Comparison of ENCODE assay signal across 11 mouse cellular contexts in genomic region chr13:111334258-111335052, GRCm38 (mm10).
A peak's percentile ranks its signal among the peaks of the same experiment; 100 is the strongest.
DNase-seq lines count a peak whose midpoint lies in the region; ATAC-seq and TF ChIP-seq lines count a peak whose summit lies in the region.
"Had no signal": no experiment of that assay in that cellular context is flagged by ENCODE, and none has a peak within 500 bp of the region (broad histone marks: within the 10 kb centered on the region; RNA-seq: fewer than 3 reads in every experiment).

No protein-coding gene starts in this region.

- TF ChIP-seq CTCF in forebrain, postnatal 0 days (IDR thresholded peaks at IDR 0.05; ENCODE audit: low read depth): no peak

- H3K4me2 ChIP-seq in forebrain, postnatal 0 days (ENCODE audit: low read depth): no peak overlapping the region
- no peak overlapping the region for H3K4me2 ChIP-seq in forebrain, embryonic 12.5 days
- no peak overlapping the region for H3K4me2 ChIP-seq in kidney, embryonic 14.5 days (replicated peaks; ENCODE audit: low read depth, low read length)
- H3K4me2 ChIP-seq in neural tube, embryonic 11.5 days (ENCODE audit: low read depth): no peak overlapping the region
- H3K4me2 ChIP-seq in stomach, embryonic 16.5 days (ENCODE audit: low read depth, low read length): no peak overlapping the region
- H3K4me2 ChIP-seq: hindbrain, embryonic 15.5 days had no signal

- no peak overlapping the region for H3K27ac ChIP-seq in forebrain, postnatal 0 days (ENCODE audit: low read depth, low read length)
- H3K27ac ChIP-seq in forebrain, embryonic 12.5 days: no peak overlapping the region
- H3K27ac ChIP-seq in kidney, embryonic 14.5 days (ENCODE audit: low read depth, low read length): no peak overlapping the region
- no peak overlapping the region for H3K27ac ChIP-seq in neural tube, embryonic 11.5 days (ENCODE audit: low read depth, low read length)
- peak overlapping the region; percentile 44; the same call in 1 of the 2 replicates for H3K27ac ChIP-seq in stomach, embryonic 16.5 days (ENCODE audit: low read length)
- H3K27ac ChIP-seq: hindbrain, embryonic 15.5 days had no signal

- H3K9ac ChIP-seq in forebrain, postnatal 0 days: no peak overlapping the region
- H3K9ac ChIP-seq in forebrain, embryonic 12.5 days: no peak overlapping the region
- no peak overlapping the region for H3K9ac ChIP-seq in kidney, embryonic 14.5 days (ENCODE audit: low read depth, low read length)
- no peak overlapping the region for H3K9ac ChIP-seq in neural tube, embryonic 11.5 days (ENCODE audit: low read length)
- no peak overlapping the region for H3K9ac ChIP-seq in stomach, embryonic 16.5 days (ENCODE audit: low read length)
- H3K9ac ChIP-seq: hindbrain, embryonic 15.5 days had no signal

- H3K36me3 ChIP-seq in forebrain, postnatal 0 days (ENCODE audit: insufficient read depth): no peaks in the 10 kb centered on the region
- H3K36me3 ChIP-seq in forebrain, embryonic 12.5 days (replicated peaks): no peaks in the 10 kb centered on the region
- H3K36me3 ChIP-seq in kidney, embryonic 14.5 days (ENCODE audit: control insufficient read depth, insufficient read depth, low read length): no peaks in the 10 kb centered on the region
- H3K36me3 ChIP-seq in neural tube, embryonic 11.5 days (ENCODE audit: control insufficient read depth, insufficient read depth, low read length): no peaks in the 10 kb centered on the region
- H3K36me3 ChIP-seq in stomach, embryonic 16.5 days (ENCODE audit: control insufficient read depth, insufficient read depth, low read length): no peaks in the 10 kb centered on the region
- H3K36me3 ChIP-seq: hindbrain, embryonic 15.5 days had no signal

- no peak overlapping the region for H3K4me3 ChIP-seq in forebrain, postnatal 0 days (ENCODE audit: low read depth, low read length)
- no peak overlapping the region for H3K4me3 ChIP-seq in forebrain, embryonic 12.5 days (replicated peaks)
- no peak overlapping the region for H3K4me3 ChIP-seq in kidney, embryonic 14.5 days (ENCODE audit: low read length)
- H3K4me3 ChIP-seq in neural tube, embryonic 11.5 days (ENCODE audit: low read depth, low read length): no peak overlapping the region
- no peak overlapping the region for H3K4me3 ChIP-seq in stomach, embryonic 16.5 days (replicated peaks; ENCODE audit: low read length)
- H3K4me3 ChIP-seq: hindbrain, embryonic 15.5 days had no signal

- no peaks in the 10 kb centered on the region for H3K27me3 ChIP-seq in forebrain, postnatal 0 days (ENCODE audit: insufficient read depth, low read length)
- H3K27me3 ChIP-seq in forebrain, embryonic 12.5 days: no peaks in the 10 kb centered on the region
- H3K27me3 ChIP-seq in kidney, embryonic 14.5 days (ENCODE audit: control insufficient read depth, insufficient read depth, low read length): no peaks in the 10 kb centered on the region
- H3K27me3 ChIP-seq in neural tube, embryonic 11.5 days (ENCODE audit: control insufficient read depth, insufficient read depth, low read length): no peaks in the 10 kb centered on the region
- no peaks in the 10 kb centered on the region for H3K27me3 ChIP-seq in stomach, embryonic 16.5 days (ENCODE audit: control insufficient read depth, insufficient read depth, low read length)
- H3K27me3 ChIP-seq: hindbrain, embryonic 15.5 days had no signal

- WGBS in forebrain, postnatal 0 days: 78% methylated on average over 22 of the region's 22 CpGs
- 88% methylated on average over 22 of the region's 22 CpGs for WGBS in forebrain, embryonic 12.5 days
- 63% methylated on average over 22 of the region's 22 CpGs for WGBS in kidney, embryonic 14.5 days
- WGBS in neural tube, embryonic 11.5 days: 72% methylated on average over 22 of the region's 22 CpGs
- WGBS in stomach, embryonic 16.5 days: 50% methylated on average over 22 of the region's 22 CpGs

- ATAC-seq in forebrain, postnatal 0 days: peak; percentile 43; the same call in 1 of the 2 replicates
- ATAC-seq in forebrain, embryonic 12.5 days (ENCODE audit: low FRiP score): no peak
- ATAC-seq in kidney, embryonic 14.5 days (ENCODE audit: low FRiP score, low TSS enrichment): no peak; the same call in 1 of the 2 replicates
- no peak for ATAC-seq in neural tube, embryonic 11.5 days (ENCODE audit: insufficient read depth, low FRiP score, low TSS enrichment)
- peak; percentile 91 for ATAC-seq in stomach, embryonic 16.5 days (ENCODE audit: insufficient read depth, low FRiP score)
- ATAC-seq: forebrain, embryonic 16.5 days had no signal

- H3K9me3 ChIP-seq in forebrain, postnatal 0 days (ENCODE audit: low read length): no peaks in the 10 kb centered on the region
- H3K9me3 ChIP-seq in forebrain, embryonic 12.5 days: no peaks in the 10 kb centered on the region
- no peaks in the 10 kb centered on the region for H3K9me3 ChIP-seq in kidney, embryonic 14.5 days (ENCODE audit: control insufficient read depth, low read length)
- no peaks in the 10 kb centered on the region for H3K9me3 ChIP-seq in neural tube, embryonic 11.5 days (ENCODE audit: control insufficient read depth, low read length)
- no peaks in the 10 kb centered on the region for H3K9me3 ChIP-seq in stomach, embryonic 16.5 days (replicated peaks; ENCODE audit: control insufficient read depth, low read length)
- H3K9me3 ChIP-seq: hindbrain, embryonic 15.5 days had no signal

- DNase-seq in forebrain, postnatal 0 days: peak; percentile 24
- peak; percentile 66 for DNase-seq in kidney, postnatal 10 days
- peak; percentile 22 for DNase-seq in neural tube, embryonic 11.5 days (ENCODE audit: low spot score)
- DNase-seq in neural tube, embryonic 10.5 days (ENCODE audit: extremely low spot score, low spot score): no peak
- no peak for DNase-seq in Muller cell, postnatal 12 days (ENCODE audit: inconsistent ontology term)
- DNase-seq: thymus, postnatal 14 days had no signal

- H3K4me1 ChIP-seq in forebrain, postnatal 0 days (ENCODE audit: insufficient read depth): no peaks in the 10 kb centered on the region
- H3K4me1 ChIP-seq in forebrain, embryonic 12.5 days: no peaks in the 10 kb centered on the region
- no peaks in the 10 kb centered on the region for H3K4me1 ChIP-seq in kidney, embryonic 14.5 days (ENCODE audit: control insufficient read depth, insufficient read depth, low read length)
- H3K4me1 ChIP-seq in neural tube, embryonic 11.5 days (ENCODE audit: control insufficient read depth, insufficient read depth, low read length): no peaks in the 10 kb centered on the region
- H3K4me1 ChIP-seq in stomach, embryonic 16.5 days (ENCODE audit: control insufficient read depth, insufficient read depth, low read length): no peaks in the 10 kb centered on the region
- H3K4me1 ChIP-seq: hindbrain, embryonic 15.5 days had no signal

Comparison
In these comparisons a context has a peak if more than half of its experiments do, and no peak if none do; other contexts are left out.
1. ATAC-seq: peak in forebrain, postnatal 0 days (single experiment) and stomach, embryonic 16.5 days (single experiment); none in forebrain, embryonic 12.5 days (single experiment), kidney, embryonic 14.5 days (single experiment) and neural tube, embryonic 11.5 days (single experiment).
2. DNase-seq: peak in forebrain, postnatal 0 days (single experiment), kidney, postnatal 10 days (single experiment) and neural tube, embryonic 11.5 days (single experiment); none in neural tube, embryonic 10.5 days (single experiment) and Muller cell, postnatal 12 days (single experiment).